Mouse (Mus musculus) neural tube, embryonic 14.5 days (tissue): ENCODE results near the gene Csnk1g2. TPM values are rescaled to one million over a fixed set of nuclear protein-coding genes. Genes with fewer than 3 reads are reported as not detected.
"Not testable (repeated sequence)": the region's sequence is repeated elsewhere in the genome, so short reads cannot be mapped to it uniquely, and the experiment has no call there.

Experiments
- ATAC-seq: fragments of 200-750 bp; cut with Nextera tagmentation; 2 replicates; pipeline ENCODE4 v1.8.0; 2017; ENCODE audit warnings: low read depth, mild to moderate bottlenecking, moderate TSS enrichment, moderate library complexity
- H3K27ac ChIP-seq: fragments of 300-500 bp; sonication (generic); 2 replicates; pipeline ENCODE4 v1.5.1; 2014; ENCODE audit warnings: low read depth, mild to moderate bottlenecking, control low read depth, low read length, moderate library complexity, mixed read lengths
- H3K27me3 ChIP-seq: fragments of 300-500 bp; sonication (generic); 2 replicates; pipeline ENCODE4 v1.6.1; 2014; ENCODE audit warnings: low read length; ENCODE audit not compliant: control insufficient read depth, insufficient read depth
- H3K36me3 ChIP-seq: fragments of 300-500 bp; sonication (generic); 2 replicates; pipeline ENCODE4 v1.6.1; 2014; ENCODE audit warnings: low read length, mixed read lengths; ENCODE audit not compliant: control insufficient read depth, insufficient read depth
- H3K4me1 ChIP-seq: fragments of 300-500 bp; sonication (generic); 2 replicates; pipeline ENCODE4 v1.6.1; 2014; ENCODE audit warnings: low read length; ENCODE audit not compliant: control insufficient read depth, insufficient read depth
- H3K4me2 ChIP-seq: fragments of 300-500 bp; sonication (generic); 2 replicates; pipeline ENCODE4 v1.6.1; 2014; ENCODE audit warnings: mild to moderate bottlenecking, low read depth, low read length, control low read depth
- H3K4me3 ChIP-seq: fragments of 300-500 bp; sonication (generic); 2 replicates; pipeline ENCODE4 v1.5.1; 2014; ENCODE audit warnings: low read depth, low read length, control low read depth, mixed read lengths
- H3K9ac ChIP-seq: fragments of 300-500 bp; sonication (generic); replicated peaks from 2 replicates; pipeline ENCODE4 v1.6.1; 2014; ENCODE audit warnings: low read depth, mild to moderate bottlenecking, control low read depth, low read length, mixed read lengths
- H3K9me3 ChIP-seq: fragments of 300-500 bp; sonication (generic); 2 replicates; pipeline ENCODE4 v1.6.1; 2016; ENCODE audit warnings: low read length; ENCODE audit not compliant: control insufficient read depth
- WGBS: fragments of 180-500 bp; shearing (Covaris S2); extraction: QIAGEN DNeasy Blood & Tissue Kit; methylation state at CpG from one replicate; pipeline ENCODE4 v1.1.7; 2014; 5-methylcytosine and 5-hydroxymethylcytosine counted together
- polyA plus RNA-seq: library from polyadenylated mRNA; unstranded; fragments of >200 nt; fragmentation: Nextera tagmentation; extraction: Ambion mirVana; gene quantifications from 2 replicates; pipeline ENCODE4 v1.2.1, GENCODE M21; 2014

The Csnk1g2 gene
- polyA plus RNA-seq, 1 experiment from 2014 or later: 50.3 TPM

- peak within 1 kb of the TSS; percentile 86 for H3K9ac ChIP-seq
- H3K4me1 ChIP-seq: peaks cover 11% of the 10 kb centered on the region
- no peaks in the 10 kb centered on the region for H3K9me3 ChIP-seq
- peak within 1 kb of the TSS; percentile 52; the same call in 1 of the 2 replicates for H3K27ac ChIP-seq
- peak; percentile 96 for ATAC-seq
- no peaks in the 10 kb centered on the region for H3K27me3 ChIP-seq
- WGBS: 1% methylated on average over 55 of the region's 73 CpGs
- peak within 1 kb of the TSS; percentile 64 for H3K4me2 ChIP-seq
- H3K4me3 ChIP-seq: peak within 1 kb of the TSS; percentile 79
- H3K36me3 ChIP-seq: 0 out of 2 replicates have a peak, but pooled peaks cover 3% of the 10 kb centered on the region
Observed at GRCm38 (mm10) chr10:80589879-80590854, 32.5 kb upstream of the Csnk1g2 start, which contains the start of gene Abhd17a. Gene Abhd17a, minus strand, starts transcription at chr10:80590341.

DNA sequence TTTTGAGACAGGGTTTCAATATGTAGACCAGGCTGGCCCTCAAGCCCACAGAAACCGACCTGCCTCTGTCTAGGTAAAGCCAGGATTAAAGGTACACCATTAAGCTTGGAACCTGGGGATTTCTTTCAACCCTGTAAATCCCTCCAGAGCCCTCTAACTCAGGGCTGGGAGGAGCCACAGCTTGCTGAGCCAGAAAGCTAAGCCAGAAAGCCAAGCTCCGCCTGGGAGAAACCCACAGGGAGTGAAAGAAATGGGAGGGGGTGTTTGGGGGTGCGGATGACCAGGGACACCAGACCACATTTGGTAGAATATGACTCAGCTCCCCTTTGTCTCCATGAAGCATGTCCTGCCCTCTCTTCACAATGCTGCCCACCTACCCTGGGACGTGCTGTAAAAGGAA lies 26.3 kb upstream of the Csnk1g2 start:
- Histone ChIP-seq H3K27ac (no peak overlapping the region), H3K4me1 (no peaks in the 10 kb centered on the region), H3K9ac (no peak overlapping the region), H3K27me3 (no peaks in the 10 kb centered on the region), H3K4me2 (no peak overlapping the region), H3K4me3 (no peak overlapping the region), H3K36me3 (no peaks in the 10 kb centered on the region), H3K9me3 (no peaks in the 10 kb centered on the region)
- 46% methylated on average over 4 of the region's 4 CpGs for WGBS
- no peak for ATAC-seq

GRCm38 (mm10) chr10:80602698-80603325 lies 19.8 kb upstream of the Csnk1g2 start, which contains the start of the genes Scamp4 and Adat3:
Gene Scamp4, plus strand, starts transcription at chr10:80602872.
Gene Adat3, plus strand, starts transcription at chr10:80602880.
- peak within 1 kb of the TSS; percentile 83 for H3K4me2 ChIP-seq
- H3K27me3 ChIP-seq: no peaks in the 10 kb centered on the region
- WGBS: under 1% methylated on average over 53 of the region's 54 CpGs
- peak within 1 kb of the TSS; percentile 43 for H3K9ac ChIP-seq
- H3K9me3 ChIP-seq: no peaks in the 10 kb centered on the region
- H3K4me3 ChIP-seq: peak within 1 kb of the TSS; percentile 52
- H3K4me1 ChIP-seq: peaks cover 10% of the 10 kb centered on the region
- peaks cover 9% of the 10 kb centered on the region for H3K36me3 ChIP-seq
- peak; percentile 95 for ATAC-seq
- peak within 1 kb of the TSS; percentile 78 for H3K27ac ChIP-seq

DNA sequence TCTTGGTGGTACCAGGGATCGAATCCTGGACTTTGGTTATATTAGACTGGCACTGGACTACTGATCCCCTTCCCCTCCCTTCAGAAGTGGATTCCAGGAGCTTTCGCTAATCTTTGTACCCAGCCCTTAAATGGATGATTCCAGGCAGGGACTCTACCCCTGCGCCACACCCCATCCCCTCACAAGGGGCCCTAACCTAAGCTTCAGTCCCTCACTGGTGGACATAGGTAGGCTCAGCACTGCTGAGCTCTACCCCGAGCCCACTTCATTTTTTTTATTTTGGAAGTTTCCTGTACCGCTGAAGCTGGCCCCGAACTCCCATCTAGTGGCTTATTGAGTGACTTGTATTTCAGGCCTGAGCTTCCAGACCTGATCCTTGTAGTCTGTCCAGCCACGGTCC lies 19.3 kb upstream of the Csnk1g2 start:
- Histone ChIP-seq H3K27me3 (no peaks in the 10 kb centered on the region), H3K9ac (peak overlapping the region; percentile 43), H3K4me3 (peak overlapping the region; percentile 52), H3K4me1 (peaks cover 10% of the 10 kb centered on the region), H3K4me2 (peak overlapping the region; percentile 83), H3K9me3 (no peaks in the 10 kb centered on the region), H3K27ac (peak overlapping the region; percentile 78), H3K36me3 (peaks cover 9% of the 10 kb centered on the region)
- 27% methylated on average over 7 of the region's 7 CpGs for WGBS
- ATAC-seq: peak; percentile 15

GRCm38 (mm10) chr10:80604001-80604509 lies 18.6 kb upstream of the Csnk1g2 start:
- Histone ChIP-seq H3K27me3 (no peaks in the 10 kb centered on the region), H3K4me3 (peak overlapping the region; percentile 52), H3K36me3 (peaks cover 16% of the 10 kb centered on the region), H3K9ac (peak overlapping the region; percentile 43), H3K9me3 (no peaks in the 10 kb centered on the region), H3K4me2 (peak overlapping the region; percentile 83; the same call in 1 of the 2 replicates), H3K27ac (no peak overlapping the region), H3K4me1 (peaks cover 10% of the 10 kb centered on the region)
- ATAC-seq: no peak
- 83% methylated on average over 7 of the region's 7 CpGs for WGBS

GRCm38 (mm10) chr10:80604988-80605387 lies 17.6 kb upstream of the Csnk1g2 start:
- Histone ChIP-seq H3K27me3 (no peaks in the 10 kb centered on the region), H3K36me3 (peaks cover 22% of the 10 kb centered on the region), H3K4me1 (peaks cover 10% of the 10 kb centered on the region), H3K9ac (no peak overlapping the region), H3K9me3 (no peaks in the 10 kb centered on the region), H3K4me3 (no peak overlapping the region), H3K27ac (no peak overlapping the region), H3K4me2 (no peak overlapping the region)
- WGBS: 93% methylated on average over 2 of the region's 2 CpGs
- no peak for ATAC-seq

GRCm38 (mm10) chr10:80605721-80606120 lies 16.9 kb upstream of the Csnk1g2 start, which contains the start of gene Gm49322:
Gene Gm49322, plus strand, starts transcription at chr10:80606021.
- not testable (repeated sequence) for H3K4me2 ChIP-seq, H3K27me3 ChIP-seq, H3K27ac ChIP-seq, H3K9ac ChIP-seq, ATAC-seq, H3K4me3 ChIP-seq, H3K9me3 ChIP-seq
- Histone ChIP-seq H3K4me1 (peaks cover 10% of the 10 kb centered on the region), H3K36me3 (peaks cover 22% of the 10 kb centered on the region)
- 90% methylated on average over 3 of the region's 4 CpGs for WGBS

GRCm38 (mm10) chr10:80606306-80606705 lies 16.3 kb upstream of the Csnk1g2 start:
- H3K9ac ChIP-seq: no peak overlapping the region
- ATAC-seq: no peak
- peaks cover 22% of the 10 kb centered on the region for H3K36me3 ChIP-seq
- peaks cover 10% of the 10 kb centered on the region for H3K4me1 ChIP-seq
- H3K4me2 ChIP-seq: no peak overlapping the region
- no peak overlapping the region for H3K4me3 ChIP-seq
- H3K9me3 ChIP-seq: no peaks in the 10 kb centered on the region
- no peak overlapping the region for H3K27ac ChIP-seq
- no peaks in the 10 kb centered on the region for H3K27me3 ChIP-seq
- WGBS: 93% methylated on average over 23 of the region's 23 CpGs
